15 mouse cellular contexts compared by ENCODE assay signal in the genomic region with DNA sequence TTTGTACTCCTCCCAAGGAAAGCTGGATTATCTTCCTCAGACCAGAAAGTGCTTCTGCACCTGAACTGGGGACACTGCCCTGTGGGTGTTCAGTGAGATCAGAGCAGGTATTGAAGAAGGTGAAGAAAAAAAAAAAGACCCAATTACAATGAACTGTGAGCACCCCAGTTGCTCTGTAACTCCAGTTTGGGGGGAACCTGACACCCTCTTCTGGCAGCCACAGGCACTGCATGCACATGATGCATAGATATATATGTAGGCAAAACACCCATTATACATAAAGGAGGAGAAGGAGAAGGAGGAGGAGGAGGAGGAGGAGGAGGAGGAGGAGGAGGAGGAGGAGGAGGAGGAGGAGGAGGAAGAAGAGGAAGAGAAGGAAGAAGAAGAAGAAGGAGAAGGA. TPM values are rescaled to one million over a fixed set of nuclear protein-coding genes. Genes with fewer than 3 reads are reported as not detected.
DNase-seq lines count a peak whose midpoint lies in the region; ATAC-seq and TF ChIP-seq lines count a peak whose summit lies in the region.
"Had no signal": no experiment of that assay in that cellular context is flagged by ENCODE, and none has a peak within 500 bp of the region (broad histone marks: within the 10 kb centered on the region; RNA-seq: fewer than 3 reads in every experiment).

No protein-coding gene starts in this region.

- H3K9ac ChIP-seq in ES-E14 (ENCODE audit: insufficient read depth, low read depth, low read length, poor library complexity, severe bottlenecking) = no peak overlapping the region
- H3K9ac ChIP-seq: liver, embryonic 13.5 days; midbrain, embryonic 15.5 days had no signal

- ATAC-seq in megakaryocyte-erythroid progenitor cell, adult 5-6 weeks (replicated peaks; ENCODE audit: low FRiP score, low TSS enrichment, poor library complexity, severe bottlenecking) = peak; percentile 70; the same call in 1 of the 2 replicates
- ATAC-seq in cerebellum, adult (ENCODE audit: insufficient number of reproducible peaks, low FRiP score, low TSS enrichment) = no peak
- ATAC-seq in granulocyte monocyte progenitor cell, adult 5-6 weeks (replicated peaks; ENCODE audit: poor library complexity, severe bottlenecking) = no peak
- ATAC-seq: midbrain, embryonic 15.5 days had no signal

- in situ Hi-C loops in ES-E14 (cut with MboI; ENCODE audit: low sequenced_read_pairs in 2 of 2, unreplicated experiment in 2 of 2) = no loop called here

- H3K27ac ChIP-seq in kidney, adult 2 months (ENCODE audit: insufficient read depth, low read depth, low read length) = no peak overlapping the region
- no peak overlapping the region for H3K27ac ChIP-seq in ES-E14 (ENCODE audit: insufficient read depth, low read depth, low read length, poor library complexity, severe bottlenecking)
- H3K27ac ChIP-seq: liver, embryonic 13.5 days; midbrain, embryonic 15.5 days had no signal

- H3K9me3 ChIP-seq in ES-E14 (ENCODE audit: control insufficient read depth, insufficient read depth, low read depth, low read length) = no peaks in the 10 kb centered on the region
- H3K9me3 ChIP-seq: liver, embryonic 13.5 days; midbrain, embryonic 15.5 days had no signal

- no peaks in the 10 kb centered on the region for H3K36me3 ChIP-seq in kidney, adult 2 months (ENCODE audit: control insufficient read depth, insufficient read depth, low read length)
- no peaks in the 10 kb centered on the region for H3K36me3 ChIP-seq in ES-E14 (ENCODE audit: control insufficient read depth, insufficient read depth, low read length, poor library complexity, severe bottlenecking)
- H3K36me3 ChIP-seq: liver, embryonic 13.5 days; midbrain, embryonic 15.5 days had no signal

- H3K4me1 ChIP-seq in kidney, adult 2 months (ENCODE audit: control insufficient read depth, insufficient read depth, low read length) = no peaks in the 10 kb centered on the region
- no peaks in the 10 kb centered on the region for H3K4me1 ChIP-seq in ES-E14 (ENCODE audit: control insufficient read depth in 2 of 2, insufficient read depth in 2 of 2, low read length in 2 of 2, poor library complexity in 1 of 2)
- H3K4me1 ChIP-seq: liver, embryonic 13.5 days; midbrain, embryonic 15.5 days had no signal

- no peak for DNase-seq in kidney, adult 2 months
- DNase-seq in kidney, adult 11 months = no peak
- DNase-seq in 416B (ENCODE audit: low read depth) (peak; percentile 21), ES-E14 (ENCODE audit: low read depth, low spot score) (peak; percentile 15)
- DNase-seq in cerebellum, adult 9-11 months = no peak
- DNase-seq: gastrocnemius, postnatal 25 days; heart, postnatal 36 days; liver, embryonic 13.5 days had no signal

- H3K4me3 ChIP-seq in kidney, adult 2 months (ENCODE audit: insufficient read depth, low read depth, low read length) = no peak overlapping the region
- H3K4me3 ChIP-seq in ES-E14 (ENCODE audit: insufficient read depth in 1 of 2, low read depth in 1 of 2, low read length in 2 of 2, poor library complexity in 1 of 2, severe bottlenecking in 1 of 2) = no peak overlapping the region
- H3K4me3 ChIP-seq: liver, embryonic 13.5 days; midbrain, embryonic 15.5 days had no signal

- no peaks in the 10 kb centered on the region; the same call in 1 of the 2 replicates for H3K27me3 ChIP-seq in kidney, adult 2 months (replicated peaks; ENCODE audit: control insufficient read depth, insufficient read depth, low read length)
- H3K27me3 ChIP-seq: liver, embryonic 13.5 days; midbrain, embryonic 15.5 days had no signal

- TF ChIP-seq POLR2A in kidney, adult 2 months (IDR thresholded peaks at IDR 0.05; ENCODE audit: low read depth, low read length) = no peak

- TF ChIP-seq CTCF in kidney, adult 2 months (conservative IDR thresholded peaks at IDR 0.05; ENCODE audit: insufficient read depth, insufficient read length, low read depth, low read length) = peak; percentile 39

TF ChIP-seq in ES-E14, 5 proteins besides CTCF, POLR2A, EP300 and RAD21:
- TF ChIP-seq ZC3H11A (IDR thresholded peaks at IDR 0.05; ENCODE audit: borderline replicate concordance, low read depth, low read length) (0 out of 2 replicates have a peak, but pooled peaks have one; percentile 2), CHD2 (IDR thresholded peaks at IDR 0.05; ENCODE audit: low read depth, low read length) (no peak), HCFC1 (IDR thresholded peaks at IDR 0.05; ENCODE audit: borderline replicate concordance, insufficient read depth, low read length) (no peak), MAFK (IDR thresholded peaks at IDR 0.05; ENCODE audit: insufficient read depth, low read depth, low read length) (no peak), ZNF384 (IDR thresholded peaks at IDR 0.05; ENCODE audit: low read depth, low read length) (no peak)

RNA-seq across cellular contexts. Expression of a gene that starts 13.4 kb away (rescaled TPM):
- not detected in 2 replicates for polyA plus RNA-seq in kidney, adult 2 months (2012; rRNA removed)
- 0.36 TPM in 1 of 2 replicates, not detected in the other for total RNA-seq in ES-E14 (2012; rRNA removed)
- not detected in 2 replicates for total RNA-seq in megakaryocyte-erythroid progenitor cell, adult 5-6 weeks (2014; fragmentation: Nextera tagmentation)
- total RNA-seq in megakaryocyte-erythroid progenitor cell, adult 5-6 weeks (2017) = not detected in 2 replicates
- not detected in 2 replicates for total RNA-seq in granulocyte monocyte progenitor cell, adult 5-6 weeks (2014; fragmentation: Nextera tagmentation)
- not detected in 2 replicates for total RNA-seq in granulocyte monocyte progenitor cell, adult 5-6 weeks (2017)
- total RNA-seq: gastrocnemius, postnatal 25 days; heart, postnatal 36 days; layer of hippocampus, postnatal 25 days had no signal
- polyA plus RNA-seq: forebrain, embryonic 11.5 days; liver, embryonic 13.5 days; midbrain, embryonic 15.5 days; stomach, embryonic 14.5 days had no signal

RNA-seq across cellular contexts. Expression of a gene that starts 15.2 kb away (rescaled TPM):
- not detected in 2 replicates for polyA plus RNA-seq in kidney, adult 2 months (2012; rRNA removed)
- total RNA-seq in ES-E14 (2012; rRNA removed) = not detected in 2 replicates
- not detected in 2 replicates for total RNA-seq in megakaryocyte-erythroid progenitor cell, adult 5-6 weeks (2014; fragmentation: Nextera tagmentation)
- total RNA-seq in megakaryocyte-erythroid progenitor cell, adult 5-6 weeks (2017) = not detected in 2 replicates
- total RNA-seq in granulocyte monocyte progenitor cell, adult 5-6 weeks (2014; fragmentation: Nextera tagmentation) = not detected in 2 replicates
- not detected in 2 replicates for total RNA-seq in granulocyte monocyte progenitor cell, adult 5-6 weeks (2017)
- total RNA-seq: gastrocnemius, postnatal 25 days; heart, postnatal 36 days; layer of hippocampus, postnatal 25 days had no signal
- polyA plus RNA-seq: forebrain, embryonic 11.5 days; liver, embryonic 13.5 days; midbrain, embryonic 15.5 days; stomach, embryonic 14.5 days had no signal

RNA-seq across cellular contexts. Expression of a gene that starts 39.2 kb away (rescaled TPM):
- polyA plus RNA-seq in kidney, adult 2 months (2012; rRNA removed) = 0.06 TPM in 1 of 2 replicates, not detected in the other
- total RNA-seq in ES-E14 (2012; rRNA removed) = 0.48 and 1.9 TPM in 2 replicates
- total RNA-seq in megakaryocyte-erythroid progenitor cell, adult 5-6 weeks (2014; fragmentation: Nextera tagmentation) = not detected in 2 replicates
- not detected in 2 replicates for total RNA-seq in megakaryocyte-erythroid progenitor cell, adult 5-6 weeks (2017)
- not detected in 2 replicates for total RNA-seq in granulocyte monocyte progenitor cell, adult 5-6 weeks (2014; fragmentation: Nextera tagmentation)
- not detected in 2 replicates for total RNA-seq in granulocyte monocyte progenitor cell, adult 5-6 weeks (2017)
- total RNA-seq: gastrocnemius, postnatal 25 days; heart, postnatal 36 days; layer of hippocampus, postnatal 25 days had no signal
- polyA plus RNA-seq: forebrain, embryonic 11.5 days; liver, embryonic 13.5 days; midbrain, embryonic 15.5 days; stomach, embryonic 14.5 days had no signal

Comparison
In these comparisons a context has a peak if more than half of its experiments do, and no peak if none do; other contexts are left out.
1. DNase-seq: peak in 416B (single experiment) and ES-E14 (single experiment); none in kidney, adult 2 months (single experiment), kidney, adult 11 months (single experiment) and cerebellum, adult 9-11 months (single experiment).